Mouse (Mus musculus) heart, adult 11 months (tissue): ENCODE results near the gene Pus7.
A peak's percentile ranks its signal among the peaks of the same experiment; 100 is the strongest.
"Not testable (repeated sequence)": the region's sequence is repeated elsewhere in the genome, so short reads cannot be mapped to it uniquely, and the experiment has no call there.

ENCODE experiments used
- DNase-seq: peaks from one replicate; pipeline ENCODE4 v3.0.0; 2022

The Pus7 gene

DNA sequence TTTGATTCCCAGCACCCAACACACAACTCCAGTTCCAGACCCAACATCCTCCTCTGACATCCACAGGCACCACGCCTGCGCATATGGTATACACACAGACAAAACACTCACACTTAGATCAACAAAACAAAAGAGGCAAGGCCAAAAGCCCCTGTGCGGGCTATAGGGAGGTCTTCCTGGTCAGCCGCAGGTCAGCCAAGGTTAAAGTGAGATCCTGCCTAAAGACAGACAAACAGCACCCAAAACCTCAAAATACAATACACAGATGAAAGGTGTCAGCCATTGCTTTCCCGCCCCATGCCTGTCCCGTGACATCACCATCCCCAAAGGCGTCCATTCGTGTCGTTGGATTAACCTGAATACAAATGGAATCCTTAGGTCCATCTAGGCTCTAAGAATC lies 27.9 kb downstream of the Pus7 start:
- no peak for DNase-seq

DNA sequence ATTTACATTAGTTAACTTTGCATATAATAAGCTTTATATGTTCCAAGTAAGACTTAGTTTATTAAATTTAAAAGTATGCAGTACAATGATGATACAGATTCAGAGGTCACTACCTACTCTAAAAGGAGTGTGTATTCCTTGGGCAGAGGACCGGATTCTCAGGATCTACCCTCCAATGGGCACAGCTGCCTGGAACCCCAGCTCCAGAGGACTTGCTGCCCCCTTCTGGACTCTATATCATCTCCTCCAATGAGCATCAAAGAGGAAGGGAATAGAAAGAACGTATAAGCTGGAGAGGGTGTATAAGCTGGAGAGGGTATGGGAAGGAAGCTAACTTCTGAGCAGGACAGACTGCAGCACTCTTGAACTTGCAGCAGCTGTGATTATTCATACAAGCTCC lies 33.6 kb downstream of the Pus7 start:
- no peak for DNase-seq

DNA sequence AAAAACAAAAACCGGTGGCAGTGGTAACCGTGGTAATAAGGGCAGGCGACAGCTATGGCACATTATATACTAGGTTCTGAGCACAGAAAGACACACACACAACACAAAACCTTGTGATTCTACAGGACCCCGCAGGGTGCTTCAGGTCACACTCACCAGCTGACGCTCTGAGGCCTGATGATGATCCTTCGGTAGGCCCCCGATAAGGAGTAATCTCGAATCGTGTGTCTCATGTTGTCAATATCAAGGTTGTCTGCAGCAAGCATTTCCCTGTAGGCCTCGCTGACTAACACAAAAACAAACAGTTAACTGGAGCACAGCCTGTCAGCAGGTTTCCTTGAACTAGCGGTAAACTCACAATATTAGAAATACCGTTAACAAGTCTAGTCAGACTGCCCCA lies 40.2 kb downstream of the Pus7 start:
- DNase-seq, result no peak

DNA sequence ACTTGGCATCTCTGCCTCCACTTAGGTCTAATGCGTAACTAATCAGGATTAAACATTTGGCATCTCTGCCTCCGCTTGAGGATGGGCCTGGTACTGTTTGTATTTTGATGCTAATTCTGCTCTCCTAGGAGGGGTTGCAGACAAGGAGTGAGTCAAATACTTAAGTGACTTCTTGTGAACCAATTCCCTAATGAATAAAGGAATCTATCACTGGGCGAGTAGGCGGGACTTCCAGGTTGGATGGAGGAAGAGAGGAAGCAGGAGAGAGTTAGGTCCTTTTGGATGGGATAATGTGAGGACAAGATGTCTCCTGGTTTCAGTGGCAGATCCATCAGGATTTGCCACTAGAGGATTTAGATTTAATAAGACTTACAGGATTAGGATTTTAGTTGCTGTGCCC lies 46.4 kb downstream of the Pus7 start:
- DNase-seq, result no peak

DNA sequence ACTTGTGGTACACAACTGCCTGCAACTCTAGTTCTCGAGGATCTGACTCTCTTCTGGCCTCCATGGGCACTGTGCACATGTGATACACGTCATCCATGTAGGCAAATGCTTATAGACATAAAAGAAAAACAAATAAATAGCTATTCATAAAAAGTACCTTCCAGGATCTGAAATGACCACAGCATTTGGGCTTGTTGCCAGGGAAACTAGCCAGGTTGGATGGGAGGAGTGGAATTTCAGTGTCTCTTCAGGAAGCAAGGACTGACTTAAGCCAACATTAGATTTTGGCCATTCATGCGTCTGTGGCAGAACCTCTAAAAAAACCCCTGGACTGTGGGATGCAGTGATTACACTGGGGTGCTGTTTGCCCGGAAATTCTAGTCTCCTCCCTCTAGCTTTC lies 47.1 kb downstream of the Pus7 start:
- DNase-seq, result no peak

DNA sequence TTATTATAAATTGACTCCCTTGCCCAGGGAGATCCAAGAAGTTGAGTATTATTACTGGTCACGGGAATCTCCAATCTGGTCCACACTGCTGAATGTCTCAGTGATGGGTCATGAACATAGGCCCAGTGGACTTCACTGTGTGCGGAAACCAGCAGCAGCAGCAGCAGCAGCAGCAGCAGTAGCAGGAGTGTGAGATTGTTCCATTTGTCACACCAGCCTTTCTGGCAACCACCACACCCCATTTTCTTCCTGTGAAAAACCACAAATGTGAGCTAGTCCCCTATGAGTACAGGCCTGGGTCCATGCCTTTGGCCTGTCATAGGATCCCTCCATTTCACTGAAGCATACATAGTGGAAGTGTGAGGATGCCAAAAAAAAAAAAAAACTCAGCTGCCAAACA lies 61.6 kb downstream of the Pus7 start:
- DNase-seq, result no peak

GRCm38 (mm10) chr5:23718881-23719328 lies 64.6 kb downstream of the Pus7 start:
- DNase-seq, result peak; percentile 70

DNA sequence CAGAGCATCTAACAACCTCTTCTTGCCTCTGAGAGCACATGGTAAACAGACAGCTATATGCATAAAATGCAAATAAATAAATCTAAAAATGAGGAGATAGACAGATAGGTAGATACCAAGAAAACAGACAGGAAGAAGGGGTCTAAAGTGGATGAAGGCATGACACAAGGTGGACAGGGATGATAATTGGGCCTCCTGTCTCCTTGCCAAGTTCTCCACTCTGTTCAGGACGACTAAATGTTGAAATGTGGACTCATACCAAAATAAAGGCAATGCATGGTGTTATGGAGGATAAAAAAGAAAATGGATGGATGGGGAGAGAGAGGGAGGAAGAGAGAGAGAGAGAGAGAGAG lies 65.4 kb downstream of the Pus7 start:
- DNase-seq, result no peak

- peak; percentile 45 for DNase-seq
These were observed 65.9 kb downstream of the Pus7 start for GRCm38 (mm10) chr5:23717469-23718181.

DNA sequence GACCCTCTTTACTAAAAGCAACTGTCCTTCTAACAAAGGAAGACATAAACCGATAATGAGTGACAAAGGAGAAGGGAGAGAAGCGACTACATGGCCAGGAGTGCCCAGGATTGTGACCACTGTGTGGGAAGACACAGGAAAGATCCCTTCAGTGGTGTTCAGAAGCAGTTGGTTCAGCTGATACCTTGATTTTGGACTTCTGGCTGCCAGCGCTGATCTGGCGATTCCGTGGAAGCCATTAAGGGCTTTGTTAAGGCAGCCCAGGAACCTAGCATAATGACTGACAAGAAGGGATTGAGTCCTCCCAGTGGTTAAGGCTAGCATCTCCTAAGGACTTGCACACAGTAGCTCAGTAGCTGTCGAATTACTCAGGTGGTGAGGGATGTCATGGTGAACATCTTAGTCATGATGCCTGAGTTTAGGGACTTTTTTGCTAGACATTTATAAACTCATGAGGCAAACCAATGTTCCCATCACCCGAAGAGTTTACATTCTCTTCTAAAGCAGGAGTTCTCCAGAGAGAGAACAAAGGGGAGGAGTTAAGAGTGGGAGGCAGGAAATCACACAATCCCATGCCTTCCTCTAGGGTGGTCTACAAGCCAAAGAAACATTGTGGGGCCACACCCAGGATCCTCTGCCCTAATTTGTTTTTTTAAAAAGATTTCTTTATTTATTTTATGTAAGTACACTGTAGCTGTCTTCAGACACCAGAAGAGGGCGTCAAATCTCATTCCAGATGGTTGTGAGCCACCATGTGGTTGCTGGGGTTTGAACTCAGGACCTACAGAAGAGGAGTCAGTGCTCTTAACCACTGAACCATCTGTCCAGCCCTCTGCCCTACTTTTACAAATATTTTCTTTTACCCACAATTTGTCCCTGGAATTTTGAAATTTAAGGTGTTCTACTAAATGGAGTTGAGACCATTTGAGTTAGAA lies 69.8 kb downstream of the Pus7 start:
- DNase-seq, result peak; percentile 77

DNA sequence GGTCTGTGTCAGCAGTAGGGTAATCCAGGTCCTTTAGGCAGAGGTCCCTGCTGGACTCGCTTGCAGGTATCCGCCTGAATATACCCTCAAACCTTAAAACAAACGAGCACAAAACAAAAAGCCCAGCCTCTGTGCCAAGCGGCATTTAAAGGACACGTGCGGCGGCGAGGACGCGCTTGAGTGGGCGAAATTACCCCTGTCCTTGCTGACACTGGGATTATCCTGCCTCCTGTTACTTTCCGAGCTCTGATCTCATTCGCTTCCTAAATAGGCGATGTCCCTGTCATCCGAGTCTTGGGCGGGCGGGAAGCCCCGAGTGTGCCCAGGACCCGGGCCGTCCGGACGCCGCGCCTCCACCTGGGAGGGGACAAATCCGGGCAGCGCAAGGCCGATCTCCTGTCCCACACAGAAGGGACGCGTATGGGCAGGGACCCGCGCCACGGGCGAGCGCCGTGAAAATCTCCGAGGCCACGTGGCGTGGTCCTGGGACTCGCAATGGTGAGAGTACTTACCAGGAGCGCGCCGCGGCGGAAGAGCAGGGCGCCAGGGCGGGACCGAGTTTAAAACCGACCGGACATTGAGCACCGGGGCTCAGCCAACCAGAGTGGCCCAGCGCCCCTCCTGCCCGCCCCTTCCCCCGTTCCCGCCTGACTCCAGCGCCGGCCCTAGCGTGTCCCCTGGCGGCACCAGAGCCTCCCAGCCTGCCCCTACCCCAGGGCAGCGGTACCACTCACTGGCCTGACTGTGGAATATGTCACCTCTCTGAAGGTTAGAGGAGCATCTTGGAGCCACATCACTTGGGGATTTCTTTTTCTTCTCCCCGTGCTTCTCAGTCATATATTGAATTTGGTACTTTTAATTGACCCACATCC lies 71.1 kb downstream of the Pus7 start:
- DNase-seq, result peak; percentile 99

- DNase-seq, result not testable (repeated sequence)
These were observed 71.8 kb downstream of the Pus7 start for GRCm38 (mm10) chr5:23711671-23712129.

DNA sequence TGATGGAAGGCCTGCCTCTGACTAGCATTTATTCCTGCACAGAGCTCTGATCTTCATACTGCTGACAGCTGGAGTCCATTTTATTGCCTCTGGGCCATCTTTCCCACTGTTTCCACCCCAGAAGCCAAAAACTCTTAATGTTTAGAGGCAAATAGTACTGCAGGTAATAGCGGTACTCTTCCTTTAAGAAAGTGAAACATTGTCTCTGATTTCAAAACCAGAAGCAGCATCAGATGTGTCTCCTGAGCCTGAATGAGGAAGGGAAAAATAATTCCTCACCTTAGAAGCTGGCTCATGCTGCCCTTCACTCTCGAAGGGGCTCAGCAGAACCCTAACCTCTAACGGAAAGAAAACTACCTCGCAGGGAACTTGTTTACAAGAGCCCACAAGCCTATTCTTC lies 72.3 kb downstream of the Pus7 start:
- DNase-seq, result no peak

GRCm38 (mm10) chr5:23709661-23710060 lies 73.8 kb downstream of the Pus7 start:
- DNase-seq, result peak; percentile 39

GRCm38 (mm10) chr5:23706601-23707597 lies 76.6 kb downstream of the Pus7 start:
- DNase-seq, result peak; percentile 77

- DNase-seq, result peak; percentile 4
These were observed 86.1 kb downstream of the Pus7 start for GRCm38 (mm10) chr5:23697457-23697856.
